Mouse (Mus musculus): ENCODE measurements around the gene Taar8b. TPM values are rescaled to one million over a fixed set of nuclear protein-coding genes. Genes with fewer than 3 reads are reported as not detected.
"Not testable (repeated sequence)": the region's sequence is repeated elsewhere in the genome, so short reads cannot be mapped to it uniquely, and the experiment has no call there.

The Taar8b gene
- polyA plus RNA-seq (2016; fragmentation: Nextera tagmentation; extraction: Ambion mirVana) = not detected in 2 replicates

- DNase-seq (ENCODE audit: low spot score) = no peak
- Histone ChIP-seq H3K4me1 (no peaks in the 10 kb centered on the region), H3K27ac (no peak within 1 kb of the TSS), H3K36me3 (no peaks in the 10 kb centered on the region), H3K4me3 (no peak within 1 kb of the TSS), H3K9me3 (replicated peaks) (no peaks in the 10 kb centered on the region), H3K27me3 (ENCODE audit: low read depth, poor library complexity, severe bottlenecking) (no peaks in the 10 kb centered on the region)
- WGBS = 80% methylated on average over 2 of the region's 2 CpGs
These were observed at the start of gene Taar8b for GRCm38 (mm10) chr10:24092194-24092593. TSS of gene Taar8b (minus strand) at chr10:24092294.

GRCm38 (mm10) chr10:24138623-24139261 is 46.6 kb upstream of the Taar8b start:
- no peaks in the 10 kb centered on the region for H3K36me3 ChIP-seq
- H3K4me1 ChIP-seq = no peaks in the 10 kb centered on the region
- no peaks in the 10 kb centered on the region for H3K27me3 ChIP-seq (ENCODE audit: low read depth, poor library complexity, severe bottlenecking)
- WGBS = 85% methylated on average over 2 of the region's 2 CpGs
- no peak overlapping the region for H3K27ac ChIP-seq
- H3K9me3 ChIP-seq (replicated peaks) = no peaks in the 10 kb centered on the region
- no peak for DNase-seq (ENCODE audit: low spot score)
- no peak overlapping the region for H3K4me3 ChIP-seq

- no peak for DNase-seq (ENCODE audit: low spot score)
These were observed 42.1 kb upstream of the Taar8b start for GRCm38 (mm10) chr10:24134071-24134645.

GRCm38 (mm10) chr10:24133132-24133531 is 41.0 kb upstream of the Taar8b start:
- no peaks in the 10 kb centered on the region for H3K27me3 ChIP-seq (ENCODE audit: low read depth, poor library complexity, severe bottlenecking)
- no peak for DNase-seq (ENCODE audit: low spot score)
- no peaks in the 10 kb centered on the region for H3K36me3 ChIP-seq
- H3K9me3 ChIP-seq (replicated peaks) = no peaks in the 10 kb centered on the region
- H3K4me1 ChIP-seq = peaks cover 11% of the 10 kb centered on the region; the same call in 1 of the 2 replicates
- H3K27ac ChIP-seq = no peak overlapping the region
- no peak overlapping the region for H3K4me3 ChIP-seq
- WGBS = 63% methylated on average over 2 of the region's 2 CpGs

More at GRCm38 (mm10) chr10:24134071-24134645, 42.1 kb upstream of the Taar8b start:
- H3K27me3 ChIP-seq (ENCODE audit: low read depth, poor library complexity, severe bottlenecking) = no peaks in the 10 kb centered on the region
- peaks cover 11% of the 10 kb centered on the region; the same call in 1 of the 2 replicates for H3K4me1 ChIP-seq
- H3K9me3 ChIP-seq (replicated peaks) = no peaks in the 10 kb centered on the region
- no peaks in the 10 kb centered on the region for H3K36me3 ChIP-seq
- WGBS = 65% methylated on average over 7 of the region's 7 CpGs
- H3K27ac ChIP-seq = no peak overlapping the region
- H3K4me3 ChIP-seq = no peak overlapping the region

GRCm38 (mm10) chr10:24132273-24132672 is 40.2 kb upstream of the Taar8b start:
- WGBS = 26% methylated on average over 5 of the region's 5 CpGs
- peak; percentile 32 for DNase-seq (ENCODE audit: low spot score)
- peak overlapping the region; percentile 50; the same call in 1 of the 2 replicates for H3K27ac ChIP-seq

GRCm38 (mm10) chr10:24131451-24132262 is 39.6 kb upstream of the Taar8b start:
- no peak overlapping the region; the same call in 1 of the 2 replicates for H3K27ac ChIP-seq
- H3K27me3 ChIP-seq (ENCODE audit: low read depth, poor library complexity, severe bottlenecking) = no peaks in the 10 kb centered on the region
- H3K4me3 ChIP-seq = peak overlapping the region; percentile 37
- DNase-seq (ENCODE audit: low spot score) = peak; percentile 42
- peaks cover 11% of the 10 kb centered on the region; the same call in 1 of the 2 replicates for H3K4me1 ChIP-seq
- no peaks in the 10 kb centered on the region for H3K36me3 ChIP-seq
- 29% methylated on average over 9 of the region's 9 CpGs for WGBS
- no peaks in the 10 kb centered on the region for H3K9me3 ChIP-seq (replicated peaks)

More at GRCm38 (mm10) chr10:24132273-24132672, 40.2 kb upstream of the Taar8b start:
- H3K36me3 ChIP-seq = no peaks in the 10 kb centered on the region
- H3K9me3 ChIP-seq (replicated peaks) = no peaks in the 10 kb centered on the region
- no peaks in the 10 kb centered on the region for H3K27me3 ChIP-seq (ENCODE audit: low read depth, poor library complexity, severe bottlenecking)
- H3K4me1 ChIP-seq = peaks cover 11% of the 10 kb centered on the region; the same call in 1 of the 2 replicates
- no peak overlapping the region for H3K4me3 ChIP-seq

- Histone ChIP-seq H3K36me3 (no peaks in the 10 kb centered on the region), H3K9me3 (replicated peaks) (no peaks in the 10 kb centered on the region; the same call in 1 of the 2 replicates), H3K27ac (no peak overlapping the region), H3K4me1 (peaks cover 11% of the 10 kb centered on the region), H3K4me3 (no peak overlapping the region), H3K27me3 (ENCODE audit: low read depth, poor library complexity, severe bottlenecking) (no peaks in the 10 kb centered on the region)
- DNase-seq (ENCODE audit: low spot score) = peak; percentile 37
- 54% methylated on average over 6 of the region's 6 CpGs for WGBS
These were observed 19.2 kb upstream of the Taar8b start for GRCm38 (mm10) chr10:24111116-24111778.

GRCm38 (mm10) chr10:24109434-24109833 is 17.3 kb upstream of the Taar8b start, which contains the start of gene Taar9:
TSS of gene Taar9 (minus strand) at chr10:24109534.
- H3K27me3 ChIP-seq (ENCODE audit: low read depth, poor library complexity, severe bottlenecking); H3K4me3 ChIP-seq; DNase-seq (ENCODE audit: low spot score); H3K27ac ChIP-seq; H3K36me3 ChIP-seq; H3K9me3 ChIP-seq (replicated peaks): not testable (repeated sequence)
- H3K4me1 ChIP-seq = peaks cover 11% of the 10 kb centered on the region
- 87% methylated on average over 8 of the region's 8 CpGs for WGBS

- H3K4me3 ChIP-seq = no peak overlapping the region
- no peaks in the 10 kb centered on the region for H3K9me3 ChIP-seq (replicated peaks)
- no peak overlapping the region for H3K27ac ChIP-seq
- H3K4me1 ChIP-seq = peaks cover 11% of the 10 kb centered on the region
- DNase-seq (ENCODE audit: low spot score) = no peak
- H3K36me3 ChIP-seq = no peaks in the 10 kb centered on the region
- no peaks in the 10 kb centered on the region for H3K27me3 ChIP-seq (ENCODE audit: low read depth, poor library complexity, severe bottlenecking)
- 53% methylated on average over 3 of the region's 3 CpGs for WGBS
These were observed 16.1 kb upstream of the Taar8b start for GRCm38 (mm10) chr10:24108236-24108635.

GRCm38 (mm10) chr10:24107747-24108146 is 15.7 kb upstream of the Taar8b start:
- no peak overlapping the region for H3K27ac ChIP-seq
- peaks cover 11% of the 10 kb centered on the region for H3K4me1 ChIP-seq
- no peaks in the 10 kb centered on the region for H3K36me3 ChIP-seq
- no peaks in the 10 kb centered on the region for H3K27me3 ChIP-seq (ENCODE audit: low read depth, poor library complexity, severe bottlenecking)
- H3K4me3 ChIP-seq = no peak overlapping the region
- WGBS = 73% methylated on average over 5 of the region's 5 CpGs
- DNase-seq (ENCODE audit: low spot score) = no peak
- H3K9me3 ChIP-seq (replicated peaks) = no peaks in the 10 kb centered on the region

GRCm38 (mm10) chr10:24103299-24103698 is 11.2 kb upstream of the Taar8b start:
- H3K36me3 ChIP-seq; H3K27ac ChIP-seq; H3K9me3 ChIP-seq (replicated peaks); H3K4me3 ChIP-seq; DNase-seq (ENCODE audit: low spot score); H3K27me3 ChIP-seq (ENCODE audit: low read depth, poor library complexity, severe bottlenecking); H3K4me1 ChIP-seq: not testable (repeated sequence)
- WGBS = 48% methylated on average over 1 of the region's 1 CpGs

- H3K27ac ChIP-seq; DNase-seq (ENCODE audit: low spot score); H3K4me3 ChIP-seq; H3K27me3 ChIP-seq (ENCODE audit: low read depth, poor library complexity, severe bottlenecking); H3K9me3 ChIP-seq (replicated peaks); H3K4me1 ChIP-seq; H3K36me3 ChIP-seq: not testable (repeated sequence)
- WGBS = 89% methylated on average over 1 of the region's 3 CpGs
These were observed 9.7 kb upstream of the Taar8b start, which contains the start of gene Taar8c for GRCm38 (mm10) chr10:24101812-24102211. TSS of gene Taar8c (minus strand) at chr10:24101912.
